Comparison of ENCODE assay signal across 20 mouse cellular contexts in genomic region chr1:190027536-190027935, GRCm38 (mm10).
A peak's percentile ranks its signal among the peaks of the same experiment; 100 is the strongest.
DNase-seq lines count a peak whose midpoint lies in the region; ATAC-seq and TF ChIP-seq lines count a peak whose summit lies in the region.
"Had no signal": no experiment of that assay in that cellular context is flagged by ENCODE, and none has a peak within 500 bp of the region (broad histone marks: within the 10 kb centered on the region; RNA-seq: fewer than 3 reads in every experiment).

No protein-coding gene starts in this region.

- 0 out of 2 replicates have a peak, but pooled peaks cover 2% of the 10 kb centered on the region for H3K4me1 ChIP-seq in forebrain, embryonic 14.5 days (ENCODE audit: control insufficient read depth, insufficient read depth, low read length)
- peaks cover 7% of the 10 kb centered on the region for H3K4me1 ChIP-seq in forebrain, embryonic 12.5 days
- H3K4me1 ChIP-seq in midbrain, embryonic 14.5 days (ENCODE audit: control insufficient read depth, insufficient read depth, low read length) = 0 out of 2 replicates have a peak, but pooled peaks cover 3% of the 10 kb centered on the region
- peaks cover 6% of the 10 kb centered on the region; the same call in 1 of the 2 replicates for H3K4me1 ChIP-seq in midbrain, embryonic 11.5 days (ENCODE audit: control insufficient read depth, insufficient read depth, low read length)
- H3K4me1 ChIP-seq in limb, embryonic 14.5 days (ENCODE audit: control insufficient read depth, insufficient read depth, low read length) = peaks cover 6% of the 10 kb centered on the region
- H3K4me1 ChIP-seq: embryonic facial prominence, embryonic 13.5 days; liver, embryonic 12.5 days; lung, embryonic 15.5 days had no signal

- TF ChIP-seq POLR2A in limb, embryonic 14.5 days (IDR thresholded peaks at IDR 0.05; ENCODE audit: borderline replicate concordance, extremely low read depth, insufficient read depth, insufficient read length) = no peak

- H3K27me3 ChIP-seq in forebrain, embryonic 14.5 days (replicated peaks; ENCODE audit: control insufficient read depth, insufficient read depth, low read length) = no peaks in the 10 kb centered on the region
- H3K27me3 ChIP-seq in forebrain, embryonic 12.5 days = no peaks in the 10 kb centered on the region
- no peaks in the 10 kb centered on the region for H3K27me3 ChIP-seq in midbrain, embryonic 14.5 days (ENCODE audit: control insufficient read depth, insufficient read depth, low read length)
- H3K27me3 ChIP-seq in midbrain, embryonic 11.5 days (ENCODE audit: control insufficient read depth, insufficient read depth, low read length) = no peaks in the 10 kb centered on the region
- H3K27me3 ChIP-seq in limb, embryonic 14.5 days (ENCODE audit: control insufficient read depth, insufficient read depth, low read length) = no peaks in the 10 kb centered on the region
- H3K27me3 ChIP-seq: CH12.LX; embryonic facial prominence, embryonic 13.5 days; liver, embryonic 12.5 days; lung, embryonic 15.5 days had no signal

- 38% methylated on average over 8 of the region's 8 CpGs for WGBS in forebrain, embryonic 14.5 days
- 43% methylated on average over 8 of the region's 8 CpGs for WGBS in forebrain, embryonic 12.5 days
- WGBS in midbrain, embryonic 14.5 days = 29% methylated on average over 8 of the region's 8 CpGs
- 48% methylated on average over 8 of the region's 8 CpGs for WGBS in midbrain, embryonic 11.5 days
- 21% methylated on average over 8 of the region's 8 CpGs for WGBS in limb, embryonic 14.5 days

- H3K4me2 ChIP-seq in forebrain, embryonic 14.5 days (ENCODE audit: low read length) = no peak overlapping the region
- no peak overlapping the region for H3K4me2 ChIP-seq in forebrain, embryonic 12.5 days
- 0 out of 2 replicates have a peak overlapping the region, but pooled peaks have one; percentile 4 for H3K4me2 ChIP-seq in midbrain, embryonic 14.5 days (ENCODE audit: low read length)
- no peak overlapping the region for H3K4me2 ChIP-seq in midbrain, embryonic 11.5 days
- no peak overlapping the region; the same call in 1 of the 2 replicates for H3K4me2 ChIP-seq in limb, embryonic 14.5 days (replicated peaks; ENCODE audit: low read depth, low read length, severe bottlenecking)
- H3K4me2 ChIP-seq: embryonic facial prominence, embryonic 13.5 days; heart, embryonic 11.5 days; liver, embryonic 12.5 days; lung, embryonic 15.5 days had no signal

- no peak overlapping the region for H3K9ac ChIP-seq in forebrain, embryonic 14.5 days (ENCODE audit: low read length)
- H3K9ac ChIP-seq in forebrain, embryonic 12.5 days = no peak overlapping the region
- H3K9ac ChIP-seq in midbrain, embryonic 14.5 days (replicated peaks; ENCODE audit: low read length) = no peak overlapping the region; the same call in 1 of the 2 replicates
- no peak overlapping the region for H3K9ac ChIP-seq in midbrain, embryonic 11.5 days (ENCODE audit: low read length)
- 0 out of 2 replicates have a peak overlapping the region, but pooled peaks have one; percentile 25 for H3K9ac ChIP-seq in limb, embryonic 14.5 days (ENCODE audit: low read depth, low read length, severe bottlenecking)
- H3K9ac ChIP-seq: embryonic facial prominence, embryonic 13.5 days; liver, embryonic 12.5 days; lung, embryonic 15.5 days had no signal

- H3K9me3 ChIP-seq in forebrain, embryonic 14.5 days (replicated peaks; ENCODE audit: control insufficient read depth, low read length) = no peaks in the 10 kb centered on the region
- no peaks in the 10 kb centered on the region for H3K9me3 ChIP-seq in forebrain, embryonic 12.5 days
- H3K9me3 ChIP-seq in midbrain, embryonic 14.5 days (ENCODE audit: control insufficient read depth, low read length) = no peaks in the 10 kb centered on the region
- H3K9me3 ChIP-seq in midbrain, embryonic 11.5 days (ENCODE audit: control insufficient read depth, low read length) = no peaks in the 10 kb centered on the region
- H3K9me3 ChIP-seq in limb, embryonic 14.5 days (ENCODE audit: control insufficient read depth, low read length) = no peaks in the 10 kb centered on the region
- H3K9me3 ChIP-seq: embryonic facial prominence, embryonic 13.5 days; liver, embryonic 12.5 days; lung, embryonic 15.5 days had no signal

- no peaks in the 10 kb centered on the region for H3K36me3 ChIP-seq in forebrain, embryonic 14.5 days (ENCODE audit: control insufficient read depth, insufficient read depth, low read length)
- H3K36me3 ChIP-seq in forebrain, embryonic 12.5 days (replicated peaks) = no peaks in the 10 kb centered on the region
- no peaks in the 10 kb centered on the region for H3K36me3 ChIP-seq in midbrain, embryonic 14.5 days (ENCODE audit: control insufficient read depth, insufficient read depth, low read length)
- no peaks in the 10 kb centered on the region for H3K36me3 ChIP-seq in midbrain, embryonic 11.5 days (ENCODE audit: control insufficient read depth, insufficient read depth, low read length)
- H3K36me3 ChIP-seq in limb, embryonic 14.5 days (ENCODE audit: control insufficient read depth, insufficient read depth, low read length) = no peaks in the 10 kb centered on the region
- H3K36me3 ChIP-seq: embryonic facial prominence, embryonic 13.5 days; liver, embryonic 12.5 days; lung, embryonic 15.5 days had no signal

- peak; percentile 60 for DNase-seq in forebrain, embryonic 14.5 days (ENCODE audit: low spot score)
- DNase-seq in midbrain, embryonic 14.5 days = peak; percentile 31
- no peak for DNase-seq in midbrain, embryonic 11.5 days (ENCODE audit: low spot score, missing footprints)
- DNase-seq in layer of hippocampus, adult 8-10 months (ENCODE audit: low spot score in 2 of 2) = peak; percentile 24 to 35
- no peak for DNase-seq in limb, embryonic 14.5 days (ENCODE audit: low spot score)
- DNase-seq: adrenal gland, adult 2 months; cerebellum, adult 11-12 months; cerebellum, postnatal 25 days; kidney, adult 9 months; kidney, postnatal 4 days; thymus, postnatal 4 days had no signal

- ATAC-seq in forebrain, embryonic 14.5 days = no peak
- ATAC-seq in forebrain, embryonic 12.5 days (ENCODE audit: low FRiP score) = no peak
- no peak for ATAC-seq in midbrain, embryonic 14.5 days (ENCODE audit: low FRiP score, low TSS enrichment)
- ATAC-seq in midbrain, embryonic 11.5 days (ENCODE audit: low FRiP score) = no peak
- no peak for ATAC-seq in limb, embryonic 14.5 days (ENCODE audit: low FRiP score, low read depth)
- ATAC-seq in cerebellum, adult (ENCODE audit: insufficient number of reproducible peaks, low FRiP score, low TSS enrichment) = no peak
- ATAC-seq in CD4-positive, CD25-positive, alpha-beta regulatory T cell, adult 4 months = no peak
- ATAC-seq: liver, embryonic 12.5 days had no signal

- no peak overlapping the region for H3K4me3 ChIP-seq in forebrain, embryonic 14.5 days (ENCODE audit: low read depth, low read length)
- H3K4me3 ChIP-seq in forebrain, embryonic 12.5 days (replicated peaks) = no peak overlapping the region
- H3K4me3 ChIP-seq in midbrain, embryonic 14.5 days (replicated peaks; ENCODE audit: low read depth, low read length) = no peak overlapping the region
- H3K4me3 ChIP-seq in midbrain, embryonic 11.5 days (ENCODE audit: low read depth, low read length) = no peak overlapping the region
- no peak overlapping the region for H3K4me3 ChIP-seq in limb, embryonic 14.5 days (replicated peaks; ENCODE audit: low read length)
- H3K4me3 ChIP-seq: embryonic facial prominence, embryonic 13.5 days; liver, embryonic 12.5 days; lung, embryonic 15.5 days had no signal

- no peak overlapping the region for H3K27ac ChIP-seq in forebrain, embryonic 14.5 days (ENCODE audit: low read depth, low read length)
- H3K27ac ChIP-seq in forebrain, embryonic 12.5 days = no peak overlapping the region
- no peak overlapping the region for H3K27ac ChIP-seq in midbrain, embryonic 14.5 days (replicated peaks; ENCODE audit: low read depth, low read length)
- no peak overlapping the region for H3K27ac ChIP-seq in midbrain, embryonic 11.5 days (ENCODE audit: low read depth, low read length)
- H3K27ac ChIP-seq in limb, embryonic 14.5 days (replicated peaks; ENCODE audit: low read depth, low read length) = no peak overlapping the region
- H3K27ac ChIP-seq: embryonic facial prominence, embryonic 13.5 days; liver, embryonic 12.5 days; lung, embryonic 15.5 days; macrophage had no signal

Comparison
In these comparisons a context has a peak if more than half of its experiments do, and no peak if none do; other contexts are left out.
1. DNase-seq: peak in forebrain, embryonic 14.5 days (single experiment), midbrain, embryonic 14.5 days (single experiment) and layer of hippocampus, adult 8-10 months (2 of 2); none in midbrain, embryonic 11.5 days (single experiment) and limb, embryonic 14.5 days (single experiment).